Comparison of ENCODE assay signal across 8 mouse cellular contexts in the genomic region with DNA sequence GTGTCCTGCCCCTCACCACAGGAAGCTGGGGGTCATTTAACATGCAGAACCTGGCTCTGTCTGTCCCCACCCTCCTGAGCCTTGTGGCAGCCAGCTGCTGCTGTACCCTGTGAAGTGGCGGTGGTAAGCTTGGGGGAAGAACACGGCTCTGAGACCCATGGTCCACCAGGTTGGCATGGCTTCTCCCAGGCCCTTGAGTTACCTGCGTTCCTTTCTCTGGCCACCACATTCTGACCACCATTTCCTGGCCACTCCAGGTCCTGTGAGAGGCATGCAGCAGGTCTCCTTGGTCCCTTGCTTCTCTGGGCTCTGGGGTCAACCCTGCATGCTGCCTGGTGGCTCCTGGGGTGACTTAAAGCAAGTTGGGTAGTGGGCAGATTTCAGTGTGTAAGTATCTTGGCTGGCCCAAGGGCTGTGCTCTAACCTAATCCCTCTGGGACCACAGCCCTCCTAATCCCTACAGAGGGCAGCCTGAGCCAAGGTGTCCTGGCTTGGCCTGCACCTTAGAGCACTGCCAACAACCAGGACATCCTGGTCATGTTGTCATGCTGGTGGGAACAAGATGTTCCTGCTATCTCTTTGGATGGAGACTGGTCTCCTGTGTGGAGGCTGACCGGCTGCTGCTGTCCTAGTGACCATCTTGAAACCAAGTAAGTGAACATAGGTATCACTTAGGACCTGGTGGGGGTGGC. TPM values are rescaled to one million over a fixed set of nuclear protein-coding genes. Genes with fewer than 3 reads are reported as not detected.
DNase-seq lines count a peak whose midpoint lies in the region; ATAC-seq and TF ChIP-seq lines count a peak whose summit lies in the region.

A gene (minus strand): TSS at position 343 of the 692 bp plus-strand sequence.

- no peak for TF ChIP-seq CTCF in MEL (IDR thresholded peaks at IDR 0.05 in 2 of 3, conservative IDR thresholded peaks at IDR 0.05 in 1 of 3; ENCODE audit: control insufficient read depth in 1 of 3, insufficient read depth in 1 of 3, low read depth in 2 of 3, low read length in 3 of 3, poor library complexity in 1 of 3, severe bottlenecking in 1 of 3)

- H3K4me2 ChIP-seq in hindbrain, embryonic 11.5 days (replicated peaks; ENCODE audit: low read depth, low read length), result no peak within 1 kb of the TSS
- no peak within 1 kb of the TSS for H3K4me2 ChIP-seq in midbrain, embryonic 12.5 days (replicated peaks)

- 87% methylated on average over 4 of the region's 4 CpGs for WGBS in hindbrain, embryonic 11.5 days
- WGBS in midbrain, embryonic 12.5 days, result 87% methylated on average over 4 of the region's 4 CpGs

- peaks cover 0 to 16% of the 10 kb centered on the region in 2 experiments; a peak in 2 of 4 replicates for H3K36me3 ChIP-seq in MEL (ENCODE audit: control insufficient read depth in 1 of 2, insufficient read depth in 2 of 2, low read length in 2 of 2)
- no peaks in the 10 kb centered on the region for H3K36me3 ChIP-seq in hindbrain, embryonic 11.5 days (ENCODE audit: control insufficient read depth, insufficient read depth, low read length)
- no peaks in the 10 kb centered on the region for H3K36me3 ChIP-seq in midbrain, embryonic 12.5 days

- no peak for TF ChIP-seq POLR2A in MEL (IDR thresholded peaks at IDR 0.05; ENCODE audit: control insufficient read depth in 1 of 2, insufficient read depth in 1 of 2, low read depth in 1 of 2, low read length in 2 of 2, poor library complexity in 1 of 2)

- TF ChIP-seq EP300 in MEL (IDR thresholded peaks at IDR 0.05; ENCODE audit: low read depth in 1 of 2, low read length in 2 of 2), result no peak

- H3K27me3 ChIP-seq in MEL (ENCODE audit: control insufficient read depth in 1 of 2, insufficient read depth in 2 of 2, low read length in 2 of 2), result no peaks in the 10 kb centered on the region
- no peaks in the 10 kb centered on the region for H3K27me3 ChIP-seq in hindbrain, embryonic 11.5 days (ENCODE audit: control insufficient read depth, insufficient read depth, low read length)
- no peaks in the 10 kb centered on the region; the same call in 1 of the 2 replicates for H3K27me3 ChIP-seq in midbrain, embryonic 12.5 days

- no peak for TF ChIP-seq RAD21 in MEL (IDR thresholded peaks at IDR 0.05; ENCODE audit: low read depth, low read length)

- no peak within 1 kb of the TSS; a peak in 1 of 4 replicates for H3K4me3 ChIP-seq in MEL (ENCODE audit: control insufficient read depth in 1 of 2, insufficient read depth in 1 of 2, low read depth in 2 of 2, low read length in 2 of 2)
- H3K4me3 ChIP-seq in hindbrain, embryonic 11.5 days (ENCODE audit: low read depth, low read length), result no peak within 1 kb of the TSS
- no peak within 1 kb of the TSS for H3K4me3 ChIP-seq in midbrain, embryonic 12.5 days

- DNase-seq in frontal cortex, adult 2 months (ENCODE audit: extremely low spot score in 1 of 2, low spot score in 1 of 2), result no peak
- DNase-seq in frontal cortex, postnatal 14 days (ENCODE audit: low spot score in 2 of 2), result no peak
- DNase-seq in MEL (ENCODE audit: low read depth, low spot score), result no peak
- peak; percentile 80 for DNase-seq in gastrocnemius, adult 18-20 months (ENCODE audit: low spot score)
- DNase-seq in hindbrain, embryonic 11.5 days (ENCODE audit: low spot score), result no peak
- no peak for DNase-seq in retina, embryonic 14.5 days (ENCODE audit: low spot score)
- DNase-seq in kidney, postnatal 25 days, result no peak

- H3K27ac ChIP-seq in MEL (ENCODE audit: control insufficient read depth, low read depth, low read length), result peak within 1 kb of the TSS; percentile 88
- no peak within 1 kb of the TSS for H3K27ac ChIP-seq in hindbrain, embryonic 11.5 days (ENCODE audit: low read depth, low read length)
- H3K27ac ChIP-seq in midbrain, embryonic 12.5 days (replicated peaks), result peak within 1 kb of the TSS; percentile 73

- peak within 1 kb of the TSS; percentile 80 for H3K9ac ChIP-seq in MEL (ENCODE audit: control insufficient read depth, low read depth, low read length, poor library complexity, severe bottlenecking)
- no peak within 1 kb of the TSS for H3K9ac ChIP-seq in hindbrain, embryonic 11.5 days (ENCODE audit: low read depth, low read length)
- H3K9ac ChIP-seq in midbrain, embryonic 12.5 days (replicated peaks), result no peak within 1 kb of the TSS

- H3K9me3 ChIP-seq in MEL (replicated peaks; ENCODE audit: insufficient read depth, low read length), result no peaks in the 10 kb centered on the region
- H3K9me3 ChIP-seq in hindbrain, embryonic 11.5 days (ENCODE audit: control insufficient read depth, low read length), result no peaks in the 10 kb centered on the region
- H3K9me3 ChIP-seq in midbrain, embryonic 12.5 days, result no peaks in the 10 kb centered on the region

- ATAC-seq in hindbrain, embryonic 11.5 days (ENCODE audit: low FRiP score), result no peak
- no peak for ATAC-seq in midbrain, embryonic 12.5 days (ENCODE audit: low FRiP score, low read depth)

- peaks cover 6 to 24% of the 10 kb centered on the region in 2 experiments; a peak in 3 of 4 replicates for H3K4me1 ChIP-seq in MEL (ENCODE audit: control insufficient read depth in 1 of 2, insufficient read depth in 2 of 2, low read length in 2 of 2)
- H3K4me1 ChIP-seq in hindbrain, embryonic 11.5 days (replicated peaks; ENCODE audit: control insufficient read depth, insufficient read depth, low read length), result peaks cover 7% of the 10 kb centered on the region
- peaks cover 35% of the 10 kb centered on the region for H3K4me1 ChIP-seq in midbrain, embryonic 12.5 days

- no peaks in the 10 kb centered on the region; the same call in 1 of the 2 replicates for H3K79me2 ChIP-seq in MEL (ENCODE audit: control insufficient read depth, insufficient read depth, low read length, poor library complexity)

TF ChIP-seq in MEL, 35 proteins besides CTCF, POLR2A, EP300 and RAD21:
- TF ChIP-seq UBTF (IDR thresholded peaks at IDR 0.05; ENCODE audit: borderline replicate concordance, insufficient read depth, low read depth, low read length) (no peak), ZC3H11A (IDR thresholded peaks at IDR 0.05; ENCODE audit: low read depth, low read length) (no peak), MAFK (IDR thresholded peaks at IDR 0.05; ENCODE audit: borderline replicate concordance, low read depth, low read length) (no peak), GATA1 (IDR thresholded peaks at IDR 0.05; ENCODE audit: low read depth, low read length) (no peak), MAX (IDR thresholded peaks at IDR 0.05; ENCODE audit: low read length) (no peak), NELFE (IDR thresholded peaks at IDR 0.05; ENCODE audit: low read depth, low read length) (no peak), POLR2AphosphoS2 (IDR thresholded peaks at IDR 0.05; ENCODE audit: low read length) (no peak), TBP (IDR thresholded peaks at IDR 0.05; ENCODE audit: low read depth, low read length) (no peak), CHD1 (IDR thresholded peaks at IDR 0.05; ENCODE audit: low read depth, low read length) (no peak), POLR2AphosphoS5 (IDR thresholded peaks at IDR 0.05; ENCODE audit: borderline replicate concordance, low read depth, low read length) (no peak), E2F4 (IDR thresholded peaks at IDR 0.05; ENCODE audit: borderline replicate concordance, low read depth, low read length) (no peak), NRF1 (IDR thresholded peaks at IDR 0.05; ENCODE audit: insufficient read depth, low read depth, low read length, poor library complexity, severe bottlenecking) (no peak), TAL1 (IDR thresholded peaks at IDR 0.05; ENCODE audit: low read length) (no peak), MYB (IDR thresholded peaks at IDR 0.05; ENCODE audit: low read depth, low read length) (no peak), USF2 (IDR thresholded peaks at IDR 0.05; ENCODE audit: borderline replicate concordance in 1 of 2, insufficient read depth in 1 of 2, low read depth in 1 of 2, low read length in 2 of 2) (no peak), MYC (IDR thresholded peaks at IDR 0.05; ENCODE audit: low read depth, low read length) (no peak), GABPA (IDR thresholded peaks at IDR 0.05; ENCODE audit: low read depth, low read length) (no peak), USF1 (IDR thresholded peaks at IDR 0.05; ENCODE audit: low read depth, low read length) (no peak), SMC3 (IDR thresholded peaks at IDR 0.05; ENCODE audit: low read depth, low read length) (no peak)

RNA-seq across cellular contexts. Expression of the gene that starts here (rescaled TPM):
- 10.8 and 11.2 TPM in 2 replicates for polyA plus RNA-seq in frontal cortex, adult 2 months (2012; rRNA removed)
- 6.6 and 7.6 TPM in 2 replicates for total RNA-seq in MEL (2012; rRNA removed)
- 10 to 100 TPM in 1 of 2 experiments, not detected in 1; 13.1 TPM for polyA plus RNA-seq in MEL (2012; ENCODE audit: insufficient read depth in 1 of 2, insufficient read length in 2 of 2, low read depth in 1 of 2, low replicate concordance in 2 of 2, missing spikeins in 1 of 2)
- total RNA-seq in gastrocnemius, adult 18-20 months (2021), result 10 to 100 TPM; 32.4 to 50.3 TPM
- 25.0 and 26.2 TPM in 2 replicates for polyA plus RNA-seq in hindbrain, embryonic 11.5 days (2014; fragmentation: Nextera tagmentation; extraction: Ambion mirVana)
- 28.9 and 29.0 TPM in 2 replicates for polyA plus RNA-seq in midbrain, embryonic 12.5 days (2016; fragmentation: Nextera tagmentation; extraction: Ambion mirVana)
